Mouse (Mus musculus) midbrain, postnatal 0 days (tissue): ENCODE measurements at regions not wholly inside any gene's neighbourhood (a gene's known extent, or its start where the extent isn't known, plus 50 kb on each side); places are given as distances from the start of the nearest gene placed in this dataset.

Experiments used
- ATAC-seq: fragments of 200-750 bp; cut with Nextera tagmentation; 2 replicates; pipeline ENCODE4 v1.8.0; 2017; ENCODE audit warnings: moderate number of reproducible peaks, mild to moderate bottlenecking, moderate TSS enrichment, moderate library complexity; ENCODE audit not compliant: low FRiP score
- DNase-seq: peaks from one replicate; pipeline ENCODE4 v3.0.0-alpha.2; 2015; ENCODE audit warnings: low spot score
- H3K27ac ChIP-seq: fragments of 300-500 bp; sonication (generic); 2 replicates; pipeline ENCODE4 v1.5.1; 2014; ENCODE audit warnings: low read depth, mild to moderate bottlenecking, low read length, mixed read lengths
- H3K27me3 ChIP-seq: fragments of 300-500 bp; sonication (generic); 2 replicates; pipeline ENCODE4 v1.6.1; 2014; ENCODE audit warnings: low read length, control low read depth, mixed read lengths; ENCODE audit not compliant: insufficient read depth
- H3K36me3 ChIP-seq: fragments of 300-500 bp; sonication (generic); 2 replicates; pipeline ENCODE4 v1.6.1; 2014; ENCODE audit warnings: low read length, control low read depth, mixed read lengths; ENCODE audit not compliant: insufficient read depth
- H3K4me1 ChIP-seq: fragments of 300-500 bp; sonication (generic); 2 replicates; pipeline ENCODE4 v1.6.1; 2014; ENCODE audit warnings: mild to moderate bottlenecking, control low read depth, antibody characterized with exemption, low read length, mixed read lengths; ENCODE audit not compliant: insufficient read depth
- H3K4me2 ChIP-seq: fragments of 300-500 bp; sonication (generic); 2 replicates; pipeline ENCODE4 v1.6.1; 2014; ENCODE audit warnings: low read depth, mild to moderate bottlenecking, low read length, mixed read lengths; ENCODE audit not compliant: poor library complexity, severe bottlenecking
- H3K4me3 ChIP-seq: fragments of 300-500 bp; sonication (generic); 2 replicates; pipeline ENCODE4 v1.5.1; 2014; ENCODE audit warnings: low read depth, mild to moderate bottlenecking, low read length, moderate library complexity
- H3K9ac ChIP-seq: fragments of 300-500 bp; sonication (generic); replicated peaks from 2 replicates; pipeline ENCODE4 v1.6.1; 2014; ENCODE audit warnings: mild to moderate bottlenecking, low read length, moderate library complexity, mixed read lengths; ENCODE audit not compliant: poor library complexity, severe bottlenecking
- H3K9me3 ChIP-seq: fragments of 300-500 bp; sonication (generic); 2 replicates; pipeline ENCODE4 v1.6.1; 2016; ENCODE audit warnings: low read length, control low read depth
- CTCF ChIP-seq: IDR thresholded peaks from 2 replicates; pipeline ENCODE4 v1.5.1; 2016; ENCODE audit warnings: antibody characterized with exemption, mild to moderate bottlenecking
- WGBS: fragments of 180-500 bp; shearing (Covaris S2); extraction: QIAGEN DNeasy Blood & Tissue Kit; methylation state at CpG from one replicate; pipeline ENCODE4 v1.1.7; 2014; 5-methylcytosine and 5-hydroxymethylcytosine counted together

DNA sequence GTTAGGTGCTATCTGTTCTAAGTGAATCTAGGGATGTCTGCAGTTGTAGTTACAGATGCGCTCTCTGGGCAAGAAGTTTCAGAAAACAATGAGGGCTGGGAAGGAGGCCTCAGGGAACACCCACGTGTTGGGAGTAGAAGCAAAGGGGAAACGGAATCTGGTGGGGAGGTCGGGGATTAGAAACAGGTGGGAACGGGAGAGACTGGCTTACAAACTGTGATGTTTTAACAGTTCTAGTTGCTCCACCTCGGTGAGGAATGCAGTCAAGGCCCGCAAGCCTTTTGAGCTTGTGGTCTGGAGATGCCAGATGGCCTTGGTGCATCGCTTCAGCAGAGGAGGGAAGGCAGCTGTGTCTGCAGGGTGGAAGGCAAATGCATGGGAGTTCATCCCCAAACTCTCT, 242.7 kb upstream of the Ttc29 start:
- Histone ChIP-seq H3K4me2 (no peak overlapping the region), H3K4me3 (no peak overlapping the region), H3K27me3 (no peaks in the 10 kb centered on the region), H3K4me1 (no peaks in the 10 kb centered on the region), H3K27ac (no peak overlapping the region), H3K9me3 (no peaks in the 10 kb centered on the region), H3K9ac (no peak overlapping the region), H3K36me3 (no peaks in the 10 kb centered on the region)
- no peak for TF ChIP-seq CTCF
- DNase-seq (no peak), ATAC-seq (no peak)
- 80% methylated on average over 8 of the region's 8 CpGs for WGBS

GRCm38 (mm10) chr8:77973714-77974113, 239.4 kb upstream of the Ttc29 start:
- Histone ChIP-seq H3K9ac (no peak overlapping the region), H3K4me3 (no peak overlapping the region), H3K27ac (no peak overlapping the region), H3K4me1 (no peaks in the 10 kb centered on the region), H3K4me2 (no peak overlapping the region), H3K36me3 (no peaks in the 10 kb centered on the region), H3K9me3 (no peaks in the 10 kb centered on the region), H3K27me3 (no peaks in the 10 kb centered on the region)
- ATAC-seq (no peak), DNase-seq (no peak)
- TF ChIP-seq CTCF, result no peak
- WGBS, result 79% methylated on average over 4 of the region's 4 CpGs

- WGBS, result 62% methylated on average over 2 of the region's 2 CpGs
- Histone ChIP-seq H3K4me1 (no peaks in the 10 kb centered on the region), H3K27ac (no peak overlapping the region), H3K4me3 (no peak overlapping the region), H3K36me3 (no peaks in the 10 kb centered on the region), H3K9me3 (no peaks in the 10 kb centered on the region), H3K27me3 (no peaks in the 10 kb centered on the region), H3K4me2 (no peak overlapping the region), H3K9ac (no peak overlapping the region)
- DNase-seq (no peak), ATAC-seq (no peak)
- no peak for TF ChIP-seq CTCF
Observed at GRCm38 (mm10) chr8:77979106-77979505, 234.0 kb upstream of the Ttc29 start.

DNA sequence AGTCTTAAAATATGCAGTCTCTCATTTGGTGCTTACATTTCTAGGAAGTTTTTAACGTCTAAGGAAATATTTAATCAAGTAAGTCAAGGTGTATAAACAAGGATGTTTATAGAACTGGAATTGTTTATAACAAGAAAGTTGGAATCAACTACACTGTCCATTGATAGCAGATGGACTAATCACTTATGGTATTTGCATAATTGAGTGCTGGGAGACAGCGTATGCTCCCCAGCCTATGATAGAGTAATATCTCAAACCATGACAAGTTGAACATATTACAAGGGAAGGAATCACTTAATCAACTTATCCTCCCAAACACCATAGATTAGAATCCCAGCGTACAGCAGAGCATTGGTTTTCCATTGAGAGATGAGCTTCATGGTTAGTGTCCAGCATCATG, 232.4 kb upstream of the Ttc29 start:
- Histone ChIP-seq H3K4me1 (no peaks in the 10 kb centered on the region), H3K9me3 (no peaks in the 10 kb centered on the region), H3K36me3 (no peaks in the 10 kb centered on the region), H3K27me3 (no peaks in the 10 kb centered on the region), H3K9ac (no peak overlapping the region), H3K27ac (no peak overlapping the region), H3K4me2 (no peak overlapping the region), H3K4me3 (no peak overlapping the region)
- no peak for TF ChIP-seq CTCF
- ATAC-seq, result no peak
- no peak for DNase-seq
- 91% methylated on average over 3 of the region's 3 CpGs for WGBS

DNA sequence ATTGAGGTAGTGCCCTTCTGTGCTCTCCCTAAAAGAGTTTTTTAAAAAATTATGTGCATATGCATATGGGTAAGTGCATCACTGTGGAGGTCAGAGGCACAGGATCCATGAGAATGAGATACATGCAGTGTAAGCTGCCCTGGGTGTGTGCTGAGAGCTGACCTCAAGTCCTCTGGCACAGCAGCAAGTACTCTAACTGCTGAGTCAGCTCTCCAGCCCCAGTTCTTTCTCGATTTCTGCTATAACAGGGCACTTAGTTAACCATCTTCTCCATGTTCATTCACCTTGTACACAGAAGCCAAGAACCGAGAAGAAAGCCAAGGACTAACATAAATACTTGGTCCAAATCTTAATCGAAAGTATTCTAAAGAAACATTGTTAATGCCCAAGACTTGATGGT, 231.1 kb upstream of the Ttc29 start:
- no peak overlapping the region for H3K4me2 ChIP-seq
- whole genome bisulfite sequencing, result 84% methylated on average over 3 of the region's 3 CpGs
- H3K27ac ChIP-seq, result no peak overlapping the region
- no peak overlapping the region for H3K9ac ChIP-seq
- no peaks in the 10 kb centered on the region for H3K36me3 ChIP-seq
- no peaks in the 10 kb centered on the region for H3K4me1 ChIP-seq
- no peak for TF ChIP-seq CTCF
- no peaks in the 10 kb centered on the region for H3K27me3 ChIP-seq
- no peak overlapping the region for H3K4me3 ChIP-seq
- ATAC-seq (no peak), DNase-seq (no peak)
- no peaks in the 10 kb centered on the region for H3K9me3 ChIP-seq

DNA sequence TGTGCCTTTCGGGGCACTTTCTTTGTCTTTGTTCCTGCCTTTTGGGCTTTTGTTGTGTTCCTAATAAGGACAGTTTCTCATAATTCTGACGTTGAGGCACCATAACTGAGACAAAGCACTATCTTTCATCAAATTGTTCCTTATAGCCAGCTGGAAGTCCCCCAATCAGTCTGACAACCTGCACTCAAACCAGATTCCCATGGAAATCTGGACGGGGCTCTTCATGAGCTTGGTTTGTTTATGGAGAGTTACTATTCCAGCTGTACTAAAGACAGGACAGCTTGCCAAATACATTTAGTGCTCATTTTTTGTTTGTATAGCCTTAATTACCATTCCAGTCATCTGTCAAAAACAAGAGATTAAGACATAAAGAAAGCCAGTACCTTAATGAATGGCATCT, 229.6 kb upstream of the Ttc29 start:
- no peak overlapping the region for H3K4me3 ChIP-seq
- H3K9me3 ChIP-seq, result no peaks in the 10 kb centered on the region
- H3K4me2 ChIP-seq, result no peak overlapping the region
- TF ChIP-seq CTCF, result no peak
- ATAC-seq (no peak), DNase-seq (no peak)
- WGBS, result 56% methylated on average over 3 of the region's 3 CpGs
- H3K9ac ChIP-seq, result no peak overlapping the region
- no peaks in the 10 kb centered on the region for H3K27me3 ChIP-seq
- no peaks in the 10 kb centered on the region for H3K4me1 ChIP-seq
- H3K27ac ChIP-seq, result no peak overlapping the region
- no peaks in the 10 kb centered on the region for H3K36me3 ChIP-seq

- no peaks in the 10 kb centered on the region for H3K9me3 ChIP-seq
- DNase-seq (no peak), ATAC-seq (no peak)
- H3K36me3 ChIP-seq, result no peaks in the 10 kb centered on the region
- no peaks in the 10 kb centered on the region for H3K27me3 ChIP-seq
- H3K27ac ChIP-seq, result no peak overlapping the region
- no peak overlapping the region for H3K4me2 ChIP-seq
- TF ChIP-seq CTCF, result no peak
- H3K4me3 ChIP-seq, result no peak overlapping the region
- H3K9ac ChIP-seq, result no peak overlapping the region
- H3K4me1 ChIP-seq, result no peaks in the 10 kb centered on the region
Observed at GRCm38 (mm10) chr8:77987237-77987636, 225.9 kb upstream of the Ttc29 start.
